Mouse (Mus musculus): ENCODE measurements around the gene Katnbl1.

- no peak for TF ChIP-seq CTCF (IDR thresholded peaks at IDR 0.05; ENCODE audit: borderline replicate concordance, insufficient read depth, low read length)
- no peak for TF ChIP-seq POLR2A (IDR thresholded peaks at IDR 0.05; ENCODE audit: low read depth, low read length)
These were observed 81.5 kb downstream of the Katnbl1 start for GRCm38 (mm10) chr2:112460557-112460956.
